11 mouse cellular contexts compared by ENCODE assay signal in genomic region chr16:45799150-45799549, GRCm38 (mm10). TPM values are rescaled to one million over a fixed set of nuclear protein-coding genes. Genes with fewer than 3 reads are reported as not detected.
DNase-seq lines count a peak whose midpoint lies in the region; ATAC-seq and TF ChIP-seq lines count a peak whose summit lies in the region.
"Had no signal": no experiment of that assay in that cellular context is flagged by ENCODE, and none has a peak within 500 bp of the region (broad histone marks: within the 10 kb centered on the region; RNA-seq: fewer than 3 reads in every experiment).

No protein-coding gene starts in this region.

- no peak for ATAC-seq in hindbrain, postnatal 0 days
- ATAC-seq in hindbrain, embryonic 11.5 days (ENCODE audit: low FRiP score) = no peak
- ATAC-seq in midbrain, embryonic 13.5 days = peak; percentile 58; the same call in 1 of the 2 replicates
- ATAC-seq: CD4-positive, CD25-positive, alpha-beta regulatory T cell, adult 4 months had no signal

- TF ChIP-seq CTCF in hindbrain, postnatal 0 days (IDR thresholded peaks at IDR 0.05; ENCODE audit: low read depth) = no peak
- TF ChIP-seq CTCF in embryonic fibroblast, embryonic 13.5 days (IDR thresholded peaks at IDR 0.05; ENCODE audit: borderline replicate concordance, insufficient read depth, low read length) = no peak

- no peaks in the 10 kb centered on the region for H3K27me3 ChIP-seq in hindbrain, postnatal 0 days (ENCODE audit: insufficient read depth, low read length)
- no peaks in the 10 kb centered on the region for H3K27me3 ChIP-seq in hindbrain, embryonic 11.5 days (ENCODE audit: control insufficient read depth, insufficient read depth, low read length)
- no peaks in the 10 kb centered on the region for H3K27me3 ChIP-seq in midbrain, embryonic 13.5 days
- H3K27me3 ChIP-seq: hindbrain, embryonic 12.5 days; limb, embryonic 12.5 days had no signal

- H3K9ac ChIP-seq in hindbrain, postnatal 0 days (replicated peaks; ENCODE audit: low read length) = no peak overlapping the region
- H3K9ac ChIP-seq in hindbrain, embryonic 11.5 days (ENCODE audit: low read depth, low read length) = no peak overlapping the region
- H3K9ac ChIP-seq in midbrain, embryonic 13.5 days (replicated peaks) = no peak overlapping the region
- H3K9ac ChIP-seq: hindbrain, embryonic 12.5 days; limb, embryonic 12.5 days had no signal

- WGBS in hindbrain, postnatal 0 days = 56% methylated on average over 4 of the region's 4 CpGs
- 89% methylated on average over 4 of the region's 4 CpGs for WGBS in hindbrain, embryonic 11.5 days
- 49% methylated on average over 4 of the region's 4 CpGs for WGBS in midbrain, embryonic 13.5 days

- no peaks in the 10 kb centered on the region for H3K9me3 ChIP-seq in hindbrain, postnatal 0 days (ENCODE audit: low read length)
- H3K9me3 ChIP-seq in hindbrain, embryonic 11.5 days (ENCODE audit: control insufficient read depth, low read length) = no peaks in the 10 kb centered on the region
- no peaks in the 10 kb centered on the region for H3K9me3 ChIP-seq in midbrain, embryonic 13.5 days
- H3K9me3 ChIP-seq: hindbrain, embryonic 12.5 days; limb, embryonic 12.5 days had no signal

- H3K4me3 ChIP-seq in hindbrain, postnatal 0 days (ENCODE audit: low read length) = no peak overlapping the region
- no peak overlapping the region for H3K4me3 ChIP-seq in hindbrain, embryonic 11.5 days (ENCODE audit: low read depth, low read length)
- no peak overlapping the region for H3K4me3 ChIP-seq in embryonic fibroblast, embryonic 13.5 days (ENCODE audit: insufficient read depth, low read length)
- H3K4me3 ChIP-seq in midbrain, embryonic 13.5 days (replicated peaks) = no peak overlapping the region
- H3K4me3 ChIP-seq: hindbrain, embryonic 12.5 days; limb, embryonic 12.5 days had no signal

- no peak overlapping the region for H3K27ac ChIP-seq in hindbrain, postnatal 0 days
- no peak overlapping the region for H3K27ac ChIP-seq in hindbrain, embryonic 11.5 days (ENCODE audit: low read depth, low read length)
- H3K27ac ChIP-seq in embryonic fibroblast, embryonic 13.5 days (ENCODE audit: insufficient read depth, low read length) = peak overlapping the region; percentile 98
- no peak overlapping the region for H3K27ac ChIP-seq in midbrain, embryonic 13.5 days
- H3K27ac ChIP-seq: hindbrain, embryonic 12.5 days; limb, embryonic 12.5 days had no signal

- no peak for TF ChIP-seq POLR2A in embryonic fibroblast, embryonic 13.5 days (IDR thresholded peaks at IDR 0.05; ENCODE audit: low read depth, low read length)

- DNase-seq in hindbrain, postnatal 0 days (ENCODE audit: low spot score) = peak; percentile 14
- DNase-seq in hindbrain, embryonic 11.5 days (ENCODE audit: low spot score) = no peak
- DNase-seq in Muller cell, postnatal 12 days (ENCODE audit: inconsistent ontology term) = peak; percentile 6
- DNase-seq in adrenal gland, postnatal 10 days = no peak
- no peak for DNase-seq in layer of hippocampus, postnatal 25 days (ENCODE audit: extremely low spot score in 1 of 2, low spot score in 1 of 2)
- DNase-seq: cerebellum, postnatal 36 days had no signal

- no peaks in the 10 kb centered on the region for H3K4me1 ChIP-seq in hindbrain, postnatal 0 days (ENCODE audit: insufficient read depth, low read length)
- no peaks in the 10 kb centered on the region for H3K4me1 ChIP-seq in hindbrain, embryonic 11.5 days (replicated peaks; ENCODE audit: control insufficient read depth, insufficient read depth, low read length)
- H3K4me1 ChIP-seq in embryonic fibroblast, embryonic 13.5 days (ENCODE audit: control insufficient read depth, insufficient read depth, low read length) = peaks cover 10% of the 10 kb centered on the region
- no peaks in the 10 kb centered on the region for H3K4me1 ChIP-seq in midbrain, embryonic 13.5 days (replicated peaks)

- H3K36me3 ChIP-seq in hindbrain, postnatal 0 days (ENCODE audit: insufficient read depth, low read length) = no peaks in the 10 kb centered on the region
- peaks cover 2% of the 10 kb centered on the region; the same call in 1 of the 2 replicates for H3K36me3 ChIP-seq in hindbrain, embryonic 11.5 days (ENCODE audit: control insufficient read depth, insufficient read depth, low read length)
- peaks cover 9% of the 10 kb centered on the region; the same call in 1 of the 2 replicates for H3K36me3 ChIP-seq in midbrain, embryonic 13.5 days

- H3K4me2 ChIP-seq in hindbrain, postnatal 0 days (ENCODE audit: low read depth, low read length) = no peak overlapping the region
- H3K4me2 ChIP-seq in hindbrain, embryonic 11.5 days (replicated peaks; ENCODE audit: low read depth, low read length) = no peak overlapping the region
- H3K4me2 ChIP-seq in midbrain, embryonic 13.5 days (replicated peaks) = no peak overlapping the region
- H3K4me2 ChIP-seq: hindbrain, embryonic 12.5 days; limb, embryonic 12.5 days had no signal

RNA-seq across cellular contexts. Expression of gene Abhd10, which starts 56.4 kb away (rescaled TPM):
- total RNA-seq in hindbrain, postnatal 0 days (2014; rRNA removed) = 19.0 and 21.7 TPM in 2 replicates
- polyA plus RNA-seq in hindbrain, postnatal 0 days (2015; fragmentation: Nextera tagmentation; extraction: Ambion mirVana) = 34.4 and 36.2 TPM in 2 replicates
- 44.5 and 46.2 TPM in 2 replicates for polyA plus RNA-seq in hindbrain, embryonic 11.5 days (2014; fragmentation: Nextera tagmentation; extraction: Ambion mirVana)
- polyA plus RNA-seq in embryonic fibroblast, embryonic 13.5 days (2011; ENCODE audit: insufficient read length, low read depth, missing spikeins) = 19.2 and 25.2 TPM in 2 replicates
- polyA plus RNA-seq in midbrain, embryonic 13.5 days (2015; fragmentation: Nextera tagmentation; extraction: Ambion mirVana) = 52.6 and 58.8 TPM in 2 replicates
- 10 to 100 TPM; 23.0 to 26.4 TPM for total RNA-seq in adrenal gland, postnatal 10 days (2021)
- 10 to 100 TPM; 16.9 to 21.0 TPM for total RNA-seq in layer of hippocampus, postnatal 25 days (2021)

Comparison
In these comparisons a context has a peak if more than half of its experiments do, and no peak if none do; other contexts are left out.
1. DNase-seq: peak in hindbrain, postnatal 0 days (single experiment) and Muller cell, postnatal 12 days (single experiment); none in hindbrain, embryonic 11.5 days (single experiment), adrenal gland, postnatal 10 days (single experiment) and layer of hippocampus, postnatal 25 days (0 of 2).